Mouse (Mus musculus) kidney, adult 8-10 months (tissue): ENCODE measurements around the gene Mettl7a1.
A peak's percentile ranks its signal among the peaks of the same experiment; 100 is the strongest.
"Not testable (repeated sequence)": the region's sequence is repeated elsewhere in the genome, so short reads cannot be mapped to it uniquely, and the experiment has no call there.

ENCODE experiments used
- DNase-seq, 2 experiments: peaks; one replicate each; pipeline ENCODE4 v3.0.0; 2022

Gene Mettl7a1

DNA sequence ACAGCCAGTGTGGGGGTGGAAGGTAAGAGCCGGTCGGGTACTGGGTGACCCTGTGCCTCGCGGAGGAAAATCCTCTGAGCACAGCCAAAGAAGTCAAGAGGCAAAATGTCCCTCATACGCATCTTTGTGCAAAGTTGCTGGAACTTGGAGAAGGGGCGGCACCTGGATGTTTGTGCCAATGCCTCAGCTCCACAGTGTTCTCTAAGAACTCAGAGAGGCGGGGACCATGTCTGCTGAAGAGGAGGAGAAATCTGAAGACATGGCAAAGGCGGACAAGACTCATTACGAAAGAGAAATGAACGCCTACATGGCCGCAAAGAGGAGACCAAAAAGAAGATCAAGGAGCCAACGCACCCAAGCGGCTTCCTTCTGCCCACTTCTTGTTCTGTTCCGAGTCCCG, 2.4 kb upstream of the Mettl7a1 start:
- peak; percentile 24 to 56 for DNase-seq

- no peak for DNase-seq
Measured at GRCm38 (mm10) chr15:100303428-100304018, 417 bp upstream of the Mettl7a1 start.

DNA sequence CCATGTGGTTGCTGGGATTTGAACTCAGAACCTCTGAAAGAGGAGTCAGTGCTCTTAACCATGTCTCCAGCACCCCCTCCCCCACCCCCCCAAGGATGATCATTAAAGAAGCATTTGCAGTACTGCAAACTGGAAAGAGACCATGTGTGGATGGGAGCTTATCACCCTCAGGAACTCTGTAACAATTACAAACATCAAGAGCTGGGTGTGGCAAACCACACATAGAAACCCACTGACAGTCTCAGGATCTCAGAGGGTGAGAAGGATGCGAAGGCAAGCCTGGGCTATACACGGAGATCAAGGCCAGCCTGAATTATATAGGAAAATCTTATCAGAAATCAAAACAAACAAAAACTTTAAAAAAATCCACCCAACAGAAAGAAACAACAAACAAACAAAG, 2.3 kb downstream of the Mettl7a1 start:
- no peak for DNase-seq

DNA sequence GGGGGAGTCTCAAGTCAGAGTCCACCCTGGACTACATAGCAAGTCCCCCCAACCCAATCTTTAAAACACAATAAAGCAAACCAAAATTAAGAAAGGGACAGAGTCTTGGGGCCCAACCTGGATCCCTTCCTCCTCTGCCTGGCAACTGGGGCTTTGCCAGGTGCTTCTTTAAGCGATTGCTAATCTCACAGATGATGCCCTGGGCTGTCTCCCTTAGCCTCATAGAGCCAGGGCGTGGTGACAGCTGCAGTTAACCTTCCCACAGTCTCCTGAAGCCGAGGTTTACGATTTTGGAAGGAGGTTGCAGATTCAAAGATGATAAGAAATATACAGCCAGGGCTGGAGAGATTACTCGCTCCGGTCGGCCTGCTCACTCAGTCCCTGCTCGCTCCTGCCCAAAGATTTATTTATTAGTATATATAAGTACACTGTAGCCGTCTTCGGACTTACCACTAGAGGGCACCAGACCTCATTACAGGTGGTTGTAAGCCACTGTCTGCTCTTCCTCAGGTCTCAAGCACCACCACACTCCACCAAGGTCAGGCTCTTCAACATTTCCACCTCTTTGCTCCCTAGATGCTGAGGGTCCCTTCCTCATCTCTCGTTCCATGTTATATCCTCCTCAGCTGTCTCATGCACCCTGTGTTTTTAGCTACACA, 3.6 kb downstream of the Mettl7a1 start:
- DNase-seq = peak in 1 of 2 experiments; percentile 62

GRCm38 (mm10) chr15:100312346-100312745, 8.4 kb downstream of the Mettl7a1 start:
- no peak for DNase-seq

DNA sequence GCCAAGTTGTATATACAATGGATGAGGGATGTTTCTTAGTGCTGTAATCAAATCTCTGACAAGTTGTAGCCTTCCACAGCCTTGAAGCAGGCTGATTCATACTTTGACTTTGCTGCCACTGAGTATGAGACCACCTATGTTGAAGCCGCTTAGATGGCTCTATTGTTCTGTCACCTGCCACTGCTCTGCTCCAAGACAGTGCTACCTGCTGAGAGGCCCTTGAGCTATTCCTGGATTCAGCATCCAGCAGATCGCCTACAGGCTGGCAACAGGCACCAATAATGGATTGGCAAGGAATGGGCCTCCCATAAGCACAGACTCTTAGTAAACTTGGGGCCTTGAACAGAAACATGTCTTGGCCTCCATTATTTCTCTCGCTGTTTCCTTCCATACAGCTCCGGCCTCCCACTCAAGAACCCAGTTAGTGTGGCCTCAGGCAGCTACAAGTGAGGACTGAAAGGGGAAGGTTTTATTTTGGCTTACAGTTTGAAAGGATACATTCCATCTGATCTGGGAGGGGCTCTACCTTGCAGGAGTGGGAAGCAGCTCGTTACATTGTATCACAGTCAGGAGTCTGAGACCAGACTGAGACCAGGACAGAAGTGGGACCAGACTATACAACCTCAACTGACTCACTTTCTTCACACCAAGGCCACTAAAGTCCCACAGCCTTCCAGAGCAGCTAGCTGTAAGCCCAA, 10.7 kb downstream of the Mettl7a1 start:
- DNase-seq = no peak

- peak in 1 of 2 experiments; percentile 57 for DNase-seq
Measured at GRCm38 (mm10) chr15:100318014-100318671, 14.2 kb downstream of the Mettl7a1 start.

GRCm38 (mm10) chr15:100319884-100320283, 15.9 kb downstream of the Mettl7a1 start:
- no peak for DNase-seq

DNA sequence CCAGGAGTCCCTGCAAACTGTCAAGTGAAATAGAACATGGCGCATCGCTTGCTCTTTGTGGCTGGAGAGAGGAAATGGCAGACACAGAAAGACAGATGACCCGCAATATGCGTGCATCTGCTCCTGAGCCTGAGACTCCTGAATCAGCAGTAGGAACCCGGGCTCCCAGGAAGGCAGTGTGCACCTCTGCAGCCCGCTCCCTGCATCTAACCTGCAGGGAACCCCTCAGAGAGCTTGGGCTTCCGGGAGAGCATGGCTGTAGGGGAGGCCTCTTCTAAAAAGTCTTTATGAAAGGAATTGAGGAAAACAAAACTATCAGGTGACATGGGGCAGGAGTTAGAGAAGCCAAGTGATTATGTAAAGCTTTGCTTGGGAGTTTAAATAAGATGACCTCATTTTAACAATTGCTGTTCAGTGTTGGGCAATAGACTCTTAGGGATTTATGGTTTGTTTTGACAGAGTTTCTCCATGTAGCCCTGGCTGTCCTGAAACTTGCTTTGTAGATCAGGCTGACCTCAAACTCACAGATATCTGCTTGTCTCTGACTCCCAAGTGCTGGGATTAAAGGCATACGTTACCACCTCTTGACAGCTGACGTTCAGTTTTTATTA, 16.5 kb downstream of the Mettl7a1 start:
- peak in 1 of 2 experiments; percentile 41 for DNase-seq

DNA sequence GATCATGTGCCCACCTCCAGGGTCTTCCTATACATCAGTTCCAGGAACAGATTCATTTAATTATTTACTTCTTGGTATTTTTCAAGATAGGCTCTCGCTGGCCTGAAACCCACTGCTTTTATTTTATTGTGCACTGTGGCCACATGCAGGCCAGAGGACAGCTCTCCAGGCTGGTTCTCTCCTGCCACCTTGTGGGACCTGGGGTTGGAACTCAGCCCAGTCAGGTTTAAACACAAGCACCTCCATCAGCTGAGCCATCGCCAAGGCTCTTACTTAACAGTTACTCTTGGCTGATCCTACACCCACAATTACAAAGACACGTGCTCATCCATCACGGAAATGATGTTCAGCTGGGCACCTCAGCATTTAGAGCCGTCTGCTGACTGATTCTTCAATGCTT, 17.2 kb downstream of the Mettl7a1 start:
- peak; percentile 86 to 88 for DNase-seq

DNA sequence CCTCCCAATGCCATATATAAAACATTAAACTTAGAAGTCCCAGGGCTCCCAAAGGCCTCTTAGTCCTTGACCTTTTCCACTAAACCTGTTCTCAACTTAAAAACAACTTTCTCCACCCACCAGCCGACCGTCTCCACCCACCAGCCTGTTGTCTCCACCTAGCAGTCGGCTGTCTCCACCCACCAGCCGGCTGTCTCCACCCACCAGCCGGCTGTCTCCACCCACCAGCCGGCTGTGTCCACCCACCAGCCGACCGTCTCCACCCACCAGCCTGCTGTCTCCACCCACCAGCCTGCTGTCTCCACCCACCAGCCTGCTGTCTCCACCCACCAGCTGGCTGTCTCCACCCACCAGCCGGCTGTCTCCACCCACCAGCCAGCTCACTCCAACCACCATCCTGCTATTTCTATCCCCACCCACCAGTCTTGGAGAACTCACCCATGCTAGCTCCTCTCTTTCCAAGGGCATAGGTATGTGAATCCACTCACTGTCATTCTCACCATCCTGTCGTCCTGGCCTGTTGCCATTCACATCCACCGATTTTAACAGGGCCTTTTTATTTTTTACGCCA, 20.2 kb downstream of the Mettl7a1 start:
- no peak for DNase-seq

DNA sequence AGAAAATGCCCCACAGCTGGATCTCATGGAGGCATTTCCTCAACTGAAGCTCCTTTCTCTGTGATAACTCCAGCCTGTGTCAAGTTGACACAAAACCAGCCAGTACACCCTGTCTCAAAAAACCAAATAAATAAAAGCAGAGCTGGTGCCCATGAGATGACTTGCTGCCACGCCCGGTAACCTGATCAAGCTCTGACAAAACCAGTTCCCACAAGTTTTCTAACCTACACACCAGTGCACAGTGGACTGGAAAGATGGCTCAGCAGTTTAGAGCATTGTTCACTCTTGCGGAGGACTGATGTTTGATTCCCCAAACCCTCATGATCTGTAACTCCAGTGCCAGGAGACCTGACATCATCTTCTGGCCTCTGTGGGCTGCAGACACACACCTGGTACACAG, 21.3 kb downstream of the Mettl7a1 start:
- no peak for DNase-seq

- peak in 1 of 2 experiments; percentile 46 for DNase-seq
Measured at GRCm38 (mm10) chr15:100328089-100328488, 24.1 kb downstream of the Mettl7a1 start.

DNA sequence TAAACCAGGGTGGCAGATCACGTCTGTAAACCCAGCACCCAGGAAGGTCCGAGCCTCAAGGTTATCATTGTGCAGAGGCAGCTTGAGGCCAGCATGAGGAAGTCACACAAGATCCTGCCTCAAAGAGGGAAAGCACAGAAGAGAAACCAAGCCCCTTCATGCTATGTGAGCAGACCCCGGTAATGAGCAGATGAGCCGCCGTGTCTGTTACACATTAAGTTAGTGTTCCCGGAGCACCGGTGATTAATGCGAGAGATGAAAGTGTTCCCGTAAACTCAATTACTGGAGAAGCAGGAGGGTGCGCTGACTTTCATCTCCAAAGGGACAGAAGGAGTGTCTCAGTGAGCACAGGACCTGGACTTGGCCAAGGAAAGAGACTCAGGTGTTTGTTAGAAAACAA, 25.4 kb downstream of the Mettl7a1 start:
- not testable (repeated sequence) for DNase-seq

DNA sequence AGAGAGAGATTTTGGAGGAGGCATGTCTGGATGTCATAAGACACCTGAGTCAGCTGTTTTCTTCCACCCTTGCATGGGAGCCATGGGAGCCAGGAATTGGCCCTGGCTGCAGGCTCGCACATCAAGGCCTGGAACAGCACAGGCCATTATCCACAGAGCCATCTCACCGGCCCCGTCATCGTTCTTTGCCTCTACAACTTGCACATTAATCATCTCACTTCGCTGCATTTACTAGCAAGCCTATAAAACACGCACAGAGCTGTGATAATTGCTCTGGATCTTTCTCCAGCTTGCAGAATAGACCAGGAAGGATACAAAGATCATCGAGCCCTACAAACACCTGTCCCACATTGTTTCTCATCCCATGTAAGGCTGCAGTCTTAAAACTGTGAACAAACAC, 26.8 kb downstream of the Mettl7a1 start:
- DNase-seq = no peak

GRCm38 (mm10) chr15:100332077-100332961, 28.4 kb downstream of the Mettl7a1 start:
- not testable (repeated sequence) for DNase-seq

- DNase-seq = no peak
Measured at GRCm38 (mm10) chr15:100334629-100335028, 30.7 kb downstream of the Mettl7a1 start, which contains the start of gene Mettl7a3. Gene Mettl7a3 (plus strand): TSS chr15:100334929.

- DNase-seq = not testable (repeated sequence)
Measured at GRCm38 (mm10) chr15:100337328-100337727, 33.4 kb downstream of the Mettl7a1 start.

DNA sequence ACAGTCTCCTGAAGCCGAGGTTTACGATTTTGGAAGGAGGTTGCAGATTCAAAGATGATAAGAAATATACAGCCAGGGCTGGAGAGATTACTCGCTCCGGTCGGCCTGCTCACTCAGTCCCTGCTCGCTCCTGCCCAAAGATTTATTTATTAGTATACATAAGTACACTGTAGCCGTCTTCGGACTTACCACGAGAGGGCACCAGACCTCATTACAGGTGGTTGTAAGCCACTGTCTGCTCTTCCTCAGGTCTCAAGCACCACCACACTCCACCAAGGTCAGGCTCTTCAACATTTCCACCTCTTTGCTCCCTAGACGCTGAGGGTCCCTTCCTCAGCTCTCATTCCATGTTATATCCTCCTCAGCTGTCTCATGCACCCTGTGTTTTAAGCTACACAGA, 33.9 kb downstream of the Mettl7a1 start:
- peak; percentile 61 to 84 for DNase-seq

GRCm38 (mm10) chr15:100341314-100341980, 37.5 kb downstream of the Mettl7a1 start:
- DNase-seq = peak in 1 of 2 experiments; percentile 55

DNA sequence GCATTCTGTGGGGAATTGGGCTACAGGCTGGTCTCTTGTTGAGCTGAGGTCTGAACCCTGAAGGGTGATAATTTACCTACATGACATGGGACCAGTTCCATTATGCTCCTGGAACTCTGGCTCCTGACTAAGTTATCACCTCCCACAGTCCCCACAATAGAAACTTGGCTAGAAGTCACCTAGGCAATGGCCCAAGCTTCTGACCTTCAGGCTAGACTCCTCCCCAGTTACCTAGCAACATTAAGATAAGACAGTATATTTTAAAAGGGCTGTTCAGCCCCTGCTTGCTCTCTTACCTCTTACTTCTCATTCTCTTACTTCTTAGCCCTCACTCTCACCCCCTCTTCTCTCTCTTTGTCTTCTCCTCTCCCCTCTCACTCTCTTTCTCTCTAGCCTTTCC, 41.5 kb downstream of the Mettl7a1 start:
- peak in 1 of 2 experiments; percentile 72 for DNase-seq
